Mouse (Mus musculus) thymus, postnatal 36 days (tissue): Measurements from ENCODE around the gene Adora1.

Experiments
- DNase-seq, 2 experiments: peaks; one replicate each; pipeline ENCODE4 v3.0.0; 2022; ENCODE audit warnings: mixed read lengths in 2 of 2

Gene Adora1

GRCm38 (mm10) chr1:134215751-134216628 is 19.2 kb downstream of the Adora1 start:
- DNase-seq = no peak

- DNase-seq = no peak
Measured at GRCm38 (mm10) chr1:134215059-134215458, 20.2 kb downstream of the Adora1 start.

GRCm38 (mm10) chr1:134213405-134213804 is 21.8 kb downstream of the Adora1 start:
- no peak for DNase-seq

GRCm38 (mm10) chr1:134212351-134212750 is 22.9 kb downstream of the Adora1 start:
- DNase-seq = no peak

GRCm38 (mm10) chr1:134211631-134212030 is 23.6 kb downstream of the Adora1 start:
- no peak for DNase-seq

- DNase-seq = no peak
Measured at GRCm38 (mm10) chr1:134211043-134211442, 24.2 kb downstream of the Adora1 start.

GRCm38 (mm10) chr1:134210179-134210755 is 25.0 kb downstream of the Adora1 start:
- DNase-seq = no peak

- no peak for DNase-seq
Measured at GRCm38 (mm10) chr1:134206085-134206484, 29.1 kb downstream of the Adora1 start.

GRCm38 (mm10) chr1:134205296-134206018 is 29.8 kb downstream of the Adora1 start:
- DNase-seq = no peak

GRCm38 (mm10) chr1:134204230-134204629 is 31.0 kb downstream of the Adora1 start:
- DNase-seq = no peak

- peak; percentile 17 to 36 for DNase-seq
Measured at GRCm38 (mm10) chr1:134201751-134202420, 33.3 kb downstream of the Adora1 start.

- DNase-seq = no peak
Measured at GRCm38 (mm10) chr1:134200998-134201686, 34.1 kb downstream of the Adora1 start.

- no peak for DNase-seq
Measured at GRCm38 (mm10) chr1:134200481-134200880, 34.8 kb downstream of the Adora1 start.

GRCm38 (mm10) chr1:134198197-134198995 is 36.8 kb downstream of the Adora1 start:
- DNase-seq = no peak

GRCm38 (mm10) chr1:134197325-134197982 is 37.8 kb downstream of the Adora1 start:
- DNase-seq = no peak

- DNase-seq = peak; percentile 45 to 51
Measured at GRCm38 (mm10) chr1:134196386-134196785, 38.8 kb downstream of the Adora1 start.

- no peak for DNase-seq
Measured at GRCm38 (mm10) chr1:134195979-134196378, 39.3 kb downstream of the Adora1 start.

- DNase-seq = no peak
Measured at GRCm38 (mm10) chr1:134195571-134195970, 39.7 kb downstream of the Adora1 start.

- DNase-seq = no peak
Measured at GRCm38 (mm10) chr1:134195117-134195516, 40.1 kb downstream of the Adora1 start.

- DNase-seq = no peak
Measured at GRCm38 (mm10) chr1:134194298-134195022, 40.8 kb downstream of the Adora1 start.
